Mouse (Mus musculus) left cerebral cortex, postnatal 4 days (tissue): Measurements from ENCODE around the gene Shroom3. TPM values are rescaled to one million over a fixed set of nuclear protein-coding genes. Genes with fewer than 3 reads are reported as not detected.

ENCODE experiments used
- DNase-seq: peaks from one replicate; pipeline ENCODE4 v3.0.0-alpha.2; 2022
- intact Hi-C: fragments of 180-260 bp; cut with DNase I; formaldehyde crosslinking; loops from one replicate; pipeline ENCODE4 v1.15.1; 2025
- microRNA-seq: library from miRNA; unstranded; fragments of <30 nt; microRNA quantifications from one replicate; pipeline ENCODE4 v1.2.0, GENCODE M21; 2022
- total RNA-seq, 2 experiments: library from RNA; stranded (reverse); gene quantifications; 2 replicates each; pipeline ENCODE4 v1.2.3; 2021

Shroom3 gene
- total RNA-seq, 2 experiments from 2014 or later = 3.2 to 4.9 TPM

DNA sequence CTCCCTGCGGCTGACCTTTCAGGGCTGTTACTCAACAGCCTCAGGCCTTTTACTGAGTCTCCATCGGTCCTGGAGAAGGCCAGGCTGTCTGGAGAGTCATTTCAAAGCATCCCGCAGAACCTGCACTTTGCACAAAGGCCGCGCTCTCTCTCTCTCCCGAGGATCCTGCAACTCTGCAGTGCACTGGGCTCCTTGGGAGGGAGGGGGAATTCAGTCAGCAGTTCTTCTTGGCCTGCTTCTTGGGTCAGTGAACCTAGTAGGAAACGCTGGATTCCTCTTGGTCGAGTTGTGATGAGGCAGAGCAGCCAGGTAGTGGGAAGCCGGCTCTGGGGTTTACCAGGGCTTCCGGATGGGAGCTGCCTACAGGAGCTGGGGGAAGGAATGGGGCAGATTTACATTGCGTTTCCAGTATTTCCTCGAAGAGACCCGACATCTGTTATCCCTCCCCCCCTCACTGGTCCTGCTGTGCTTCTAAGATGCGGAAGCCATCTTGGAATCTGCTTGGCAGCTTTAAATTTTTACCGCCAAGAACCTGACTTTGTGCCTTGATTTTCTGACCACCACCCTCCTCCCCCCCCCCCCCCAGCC, 305.6 kb downstream of the Shroom3 start:
- intact Hi-C loops = no loop called here
- DNase-seq = no peak

DNA sequence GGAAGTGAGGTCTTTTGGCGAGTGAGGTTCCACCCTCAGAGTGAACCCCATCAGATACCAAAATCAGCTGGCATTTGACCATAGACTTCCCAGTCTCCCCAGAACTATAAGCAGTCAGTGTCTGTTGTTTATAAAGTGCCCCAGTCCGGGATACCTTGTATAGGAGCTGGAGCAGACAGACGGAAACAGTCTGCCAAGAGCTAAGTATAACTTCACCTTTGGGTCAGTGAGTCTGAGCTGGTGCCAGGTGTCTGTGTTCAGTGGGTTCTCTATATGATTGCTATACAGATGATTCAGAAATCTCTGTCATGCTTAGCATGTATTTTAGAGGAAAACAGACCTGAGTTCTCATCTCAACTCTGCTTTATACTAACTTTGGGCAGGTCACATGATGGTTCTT, 308.9 kb downstream of the Shroom3 start:
- DNase-seq = no peak

DNA sequence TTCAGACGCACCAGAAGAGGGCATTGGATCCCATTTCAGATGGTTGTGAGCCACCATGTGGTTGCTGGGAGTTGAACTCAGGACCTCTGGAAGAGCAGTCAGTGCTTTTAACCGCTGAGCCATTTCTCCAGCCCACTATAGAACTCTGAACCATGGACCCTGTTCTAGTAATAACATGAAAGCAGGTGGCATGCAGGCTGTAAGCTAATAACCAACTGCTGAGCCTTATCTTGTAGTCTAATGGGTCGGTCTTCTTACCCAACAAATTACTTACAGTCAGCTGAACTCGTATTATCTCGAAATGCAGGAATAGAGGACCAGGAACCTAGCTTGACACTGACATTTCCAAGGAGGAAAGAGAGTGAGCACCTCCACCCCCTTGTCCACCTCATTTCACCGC, 311.1 kb downstream of the Shroom3 start:
- DNase-seq = no peak
- intact Hi-C loops = no loop called here

More for the DNA sequence above, 308.9 kb downstream of the Shroom3 start:
- intact Hi-C loops = no loop called here

DNA sequence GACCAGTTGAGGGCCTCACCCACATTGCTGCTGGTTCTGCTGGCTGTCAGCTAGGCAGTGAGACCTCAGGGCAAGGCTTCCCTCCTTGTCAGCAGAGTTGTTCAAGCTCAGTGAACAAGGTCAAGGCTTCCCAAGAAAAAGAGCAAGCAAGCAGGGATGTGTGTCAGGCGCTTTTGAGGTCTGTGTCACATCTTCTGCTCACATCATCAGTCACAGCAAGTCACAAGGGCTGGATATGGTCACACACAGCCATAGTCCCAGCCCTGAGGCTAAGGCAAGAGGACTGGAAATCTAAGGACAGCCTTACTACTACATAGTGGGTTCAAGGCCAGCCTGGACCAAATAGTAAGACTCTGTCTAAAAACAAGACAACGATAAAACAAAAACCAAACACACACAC, 311.6 kb downstream of the Shroom3 start:
- intact Hi-C loops = no loop called here
- no peak for DNase-seq

DNA sequence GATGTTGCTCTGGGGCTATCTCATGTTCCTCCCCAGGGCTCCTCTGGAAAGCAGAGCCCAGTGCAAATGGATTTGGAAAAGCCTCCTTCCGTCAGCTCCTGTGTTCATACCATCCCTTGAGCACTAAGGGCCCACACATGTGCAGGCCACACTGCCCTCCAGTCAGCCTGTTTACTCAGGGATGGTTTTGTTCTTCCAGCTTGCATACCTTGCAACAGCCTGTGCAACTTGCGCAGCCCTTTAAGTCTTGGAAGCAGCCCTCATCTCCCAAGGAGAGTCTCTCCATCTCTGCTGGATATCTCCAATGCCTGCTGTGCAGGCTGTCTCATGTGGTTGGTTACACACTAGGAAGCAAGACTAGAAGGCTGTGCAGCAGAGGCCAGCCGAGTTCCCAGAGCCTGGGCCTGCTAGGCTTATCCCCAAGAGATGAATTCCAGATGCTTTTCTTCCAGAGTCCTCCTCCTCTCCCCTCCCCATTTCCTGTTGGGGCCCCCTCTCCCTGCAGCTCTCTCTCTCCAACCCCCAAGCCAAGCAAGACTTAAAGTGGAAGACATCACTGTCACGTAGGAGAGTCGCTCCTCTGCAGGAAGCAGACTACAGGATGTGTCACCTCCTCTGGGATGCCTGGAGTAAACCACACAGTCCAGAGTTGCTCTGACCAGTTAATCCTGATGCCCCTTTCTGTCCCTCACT, 314.3 kb downstream of the Shroom3 start:
- no peak for DNase-seq
- intact Hi-C loops = no loop called here

- intact Hi-C loops = no loop called here
- no peak for DNase-seq
Measured at GRCm38 (mm10) chr5:92998494-92999016, 315.3 kb downstream of the Shroom3 start.

GRCm38 (mm10) chr5:93000060-93000459, 316.8 kb downstream of the Shroom3 start:
- intact Hi-C loops = no loop called here
- no peak for DNase-seq

GRCm38 (mm10) chr5:93000774-93001757, 317.8 kb downstream of the Shroom3 start:
- intact Hi-C loops = no loop called here
- DNase-seq = no peak

DNA sequence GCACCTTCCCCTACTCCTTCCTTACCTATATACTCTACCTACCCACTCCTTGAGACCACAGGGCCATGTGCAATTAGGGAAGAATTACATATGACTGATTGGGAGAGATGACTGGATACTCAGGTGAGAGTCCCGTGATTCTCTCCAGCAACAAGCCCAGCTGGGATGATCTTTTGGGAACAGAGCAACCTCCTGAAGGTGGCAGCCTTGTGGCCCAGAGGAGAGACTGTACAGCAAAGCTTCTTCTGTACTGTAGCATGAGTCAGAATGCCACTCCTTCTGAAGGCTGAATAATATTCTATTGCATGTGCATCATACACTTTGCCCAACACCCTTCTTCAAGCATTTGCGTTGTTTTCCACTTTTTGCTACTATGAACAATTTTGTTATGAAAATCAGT, 319.4 kb downstream of the Shroom3 start:
- no peak for DNase-seq
- intact Hi-C loops = no loop called here

- no peak for DNase-seq
- intact Hi-C loops = no loop called here
Measured at GRCm38 (mm10) chr5:93005229-93005814, 322.1 kb downstream of the Shroom3 start.

DNA sequence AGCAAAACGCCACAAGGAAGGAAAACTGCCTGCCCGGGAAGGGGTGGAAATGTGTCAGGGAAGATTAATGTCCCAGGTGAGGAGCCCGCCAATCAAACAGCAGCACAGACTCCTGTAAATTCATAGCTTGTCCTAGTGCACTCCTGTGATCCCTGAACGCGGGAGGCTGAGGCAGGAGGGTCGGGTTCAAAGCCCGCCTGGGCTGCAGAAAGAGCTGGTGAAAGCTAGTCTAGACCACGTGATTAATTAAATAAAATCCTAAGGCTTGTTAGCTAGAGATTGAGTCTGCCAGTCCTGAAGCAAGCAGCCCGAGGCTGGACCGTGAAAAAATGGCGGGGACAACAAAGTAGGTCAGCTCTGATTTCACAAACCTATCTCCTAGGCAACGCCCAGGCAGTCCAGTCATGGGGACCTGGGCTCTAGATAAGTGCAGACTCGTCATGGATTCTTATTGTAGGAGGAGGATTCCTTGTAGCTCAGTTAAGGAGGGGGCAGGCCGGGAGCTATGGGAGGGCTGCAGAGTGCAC, 322.6 kb downstream of the Shroom3 start:
- DNase-seq = no peak
- intact Hi-C loops = no loop called here

- DNase-seq = no peak
- intact Hi-C loops = no loop called here
Measured at GRCm38 (mm10) chr5:93008256-93008655, 325.0 kb downstream of the Shroom3 start.

Small RNAs within 50 kb of the gene (microRNA-seq; reads per million reads assigned to microRNA genes)
- not detected for gene Mir1961

Other genes starting within 250 kb of the Shroom3 start
- 10 to 100 TPM; 50.7 to 60.8 TPM for gene Nup54, start 248.2 kb upstream of the Shroom3 start, total RNA-seq
- 100 to 1,000 TPM; 112 to 115 TPM for gene Scarb2, start 176.6 kb upstream of the Shroom3 start, total RNA-seq
- gene Fam47e, start 128.4 kb upstream of the Shroom3 start, total RNA-seq = under 1 TPM; 0.42 to 0.60 TPM
- 1 to 10 TPM; 1.6 to 2.3 TPM for gene Stbd1, start 80.4 kb upstream of the Shroom3 start, total RNA-seq
- gene Ccdc158, start 8.2 kb upstream of the Shroom3 start, total RNA-seq = under 1 TPM; 0.52 to 0.64 TPM